Mouse (Mus musculus) limb, embryonic 15.5 days (tissue): ENCODE measurements around the gene Pof1b. TPM values are rescaled to one million over a fixed set of nuclear protein-coding genes. Genes with fewer than 3 reads are reported as not detected.

Experiments
- ATAC-seq: fragments of 200-750 bp; cut with Nextera tagmentation; 2 replicates; pipeline ENCODE4 v1.8.0; 2017; ENCODE audit warnings: low read depth, moderate TSS enrichment; ENCODE audit not compliant: insufficient number of reproducible peaks, low FRiP score, low TSS enrichment
- H3K27ac ChIP-seq: fragments of 300-500 bp; sonication (generic); 2 replicates; pipeline ENCODE4 v1.5.1; 2015; ENCODE audit warnings: moderate library complexity, mild to moderate bottlenecking, inconsistent platforms
- H3K27me3 ChIP-seq: fragments of 300-500 bp; sonication (generic); 2 replicates; pipeline ENCODE4 v1.6.1; 2015; ENCODE audit warnings: inconsistent platforms
- H3K36me3 ChIP-seq: fragments of 300-500 bp; sonication (generic); 2 replicates; pipeline ENCODE4 v1.6.1; 2015; ENCODE audit warnings: inconsistent platforms
- H3K4me1 ChIP-seq: fragments of 300-500 bp; sonication (generic); 2 replicates; pipeline ENCODE4 v1.6.1; 2015; ENCODE audit warnings: inconsistent platforms
- H3K4me2 ChIP-seq: fragments of 300-500 bp; sonication (generic); 2 replicates; pipeline ENCODE4 v1.6.1; 2015; ENCODE audit warnings: mild to moderate bottlenecking, inconsistent platforms
- H3K4me3 ChIP-seq: fragments of 300-500 bp; sonication (generic); 2 replicates; pipeline ENCODE4 v1.5.1; 2015; ENCODE audit warnings: mild to moderate bottlenecking, inconsistent platforms
- H3K9ac ChIP-seq: fragments of 300-500 bp; sonication (generic); 2 replicates; pipeline ENCODE4 v1.6.1; 2015; ENCODE audit warnings: inconsistent platforms
- H3K9me3 ChIP-seq: fragments of 300-500 bp; sonication (generic); 2 replicates; pipeline ENCODE4 v1.6.1; 2016; ENCODE audit warnings: inconsistent platforms
- WGBS: fragments of 180-500 bp; shearing (Covaris S2); methylation state at CpG from one replicate; pipeline ENCODE4 v1.1.7; 2015; 5-methylcytosine and 5-hydroxymethylcytosine counted together
- polyA plus RNA-seq: library from polyadenylated mRNA; unstranded; fragments of >200 nt; fragmentation: Nextera tagmentation; extraction: Ambion mirVana; gene quantifications from 2 replicates; pipeline ENCODE4 v1.2.1, GENCODE M21; 2015

Pof1b gene
- 21.1 and 24.2 TPM in 2 replicates for polyA plus RNA-seq

DNA sequence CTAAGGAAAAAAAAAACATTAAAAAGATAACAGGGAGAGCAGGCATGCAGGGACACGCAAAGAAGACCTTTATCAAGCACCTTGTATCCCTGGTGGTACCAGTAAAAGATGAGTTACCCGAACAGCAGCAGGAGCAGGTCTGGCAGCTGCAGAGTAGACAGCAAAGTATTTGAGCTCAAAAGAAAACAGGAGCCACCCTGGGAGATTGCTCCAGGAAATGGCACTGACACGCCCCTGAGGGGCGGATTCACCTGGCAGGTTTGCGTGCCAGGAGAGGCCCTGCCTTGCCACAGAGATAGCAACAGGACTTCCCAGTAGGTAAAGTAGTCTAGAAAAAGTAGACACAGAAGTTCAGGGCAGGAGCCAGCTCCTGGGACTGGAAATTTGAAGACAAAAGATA lies at the start of gene Pof1b:
TSS of gene Pof1b (minus strand) at position 144 of the 400 bp plus-strand sequence.
- Histone ChIP-seq H3K36me3 (no peaks in the 10 kb centered on the region), H3K27me3 (no peaks in the 10 kb centered on the region), H3K9ac (no peak within 1 kb of the TSS), H3K4me2 (no peak within 1 kb of the TSS), H3K27ac (no peak within 1 kb of the TSS), H3K9me3 (no peaks in the 10 kb centered on the region), H3K4me3 (peak within 1 kb of the TSS; percentile 12), H3K4me1 (no peaks in the 10 kb centered on the region)
- ATAC-seq: no peak
- 55% methylated on average over 5 of the region's 5 CpGs for WGBS

DNA sequence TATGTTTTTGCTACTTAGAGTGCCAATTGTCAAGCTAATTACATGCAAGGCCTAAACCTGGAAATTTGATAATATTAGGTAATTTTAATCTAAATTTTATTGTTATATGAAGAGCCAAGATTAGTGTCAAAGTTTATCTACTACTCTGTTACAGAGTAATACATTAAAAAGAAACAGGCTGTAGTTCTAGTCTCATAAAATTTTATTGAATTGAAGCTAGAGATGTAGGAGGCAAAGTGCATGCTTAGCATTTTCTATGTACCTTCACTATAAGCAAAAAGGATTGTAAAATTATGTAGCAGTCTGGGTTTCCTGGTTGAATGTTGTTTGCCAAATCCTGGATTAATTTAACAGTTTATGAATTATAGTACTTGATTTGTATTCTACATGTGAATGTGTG lies 18.1 kb upstream of the Pof1b start:
- H3K27me3 ChIP-seq: no peaks in the 10 kb centered on the region
- H3K4me1 ChIP-seq: no peaks in the 10 kb centered on the region

DNA sequence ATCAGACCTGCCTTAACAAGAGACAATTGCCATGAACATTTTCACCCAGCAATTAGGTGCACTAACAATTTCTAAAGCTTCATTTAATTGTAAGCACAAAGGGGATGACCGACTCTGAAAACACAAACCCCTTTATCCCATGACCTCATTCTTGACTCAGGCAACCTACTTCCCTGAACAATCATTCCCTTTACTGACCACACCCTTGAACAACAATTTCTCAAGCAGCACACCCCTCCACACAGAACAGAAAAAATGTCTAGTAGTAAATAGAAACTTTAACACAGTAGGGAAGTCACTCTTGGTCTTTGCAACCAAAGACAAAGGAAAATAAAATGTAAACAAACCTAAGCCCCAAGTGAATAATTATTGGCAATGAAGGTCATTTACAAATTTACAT lies 4.1 kb downstream of the Pof1b start:
- ATAC-seq: no peak
- H3K36me3 ChIP-seq: no peaks in the 10 kb centered on the region
- no peak overlapping the region for H3K4me2 ChIP-seq
- no peaks in the 10 kb centered on the region for H3K9me3 ChIP-seq
- no peak overlapping the region for H3K27ac ChIP-seq
- no peak overlapping the region for H3K4me3 ChIP-seq
- no peaks in the 10 kb centered on the region for H3K4me1 ChIP-seq
- 66% methylated on average over 1 of the region's 1 CpGs for WGBS
- no peaks in the 10 kb centered on the region for H3K27me3 ChIP-seq
- H3K9ac ChIP-seq: no peak overlapping the region

More for the DNA sequence above, 18.1 kb upstream of the Pof1b start:
- H3K36me3 ChIP-seq: no peaks in the 10 kb centered on the region
- no peaks in the 10 kb centered on the region for H3K9me3 ChIP-seq
- H3K4me3 ChIP-seq: no peak overlapping the region
- no peak overlapping the region for H3K27ac ChIP-seq
- no peak for ATAC-seq
- H3K9ac ChIP-seq: no peak overlapping the region
- no peak overlapping the region for H3K4me2 ChIP-seq

DNA sequence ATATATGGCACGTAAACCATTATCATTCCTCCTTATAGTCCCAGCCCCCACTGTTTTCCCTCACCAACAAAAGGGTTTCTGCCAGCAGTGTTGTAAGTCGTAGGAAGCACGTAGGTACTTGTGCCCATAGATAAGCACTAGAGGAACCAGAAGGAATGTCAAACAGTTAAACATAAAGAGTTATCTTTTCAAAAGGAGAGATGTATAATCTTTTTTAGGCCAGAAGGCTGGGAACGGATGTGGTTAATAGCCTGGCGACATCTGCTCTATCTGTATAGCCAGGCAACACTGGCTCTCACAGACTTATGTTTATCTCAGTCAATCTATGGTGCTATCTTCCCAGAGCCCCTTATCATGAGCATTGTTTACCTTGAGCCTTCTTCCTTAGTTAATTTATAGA lies 17.8 kb downstream of the Pof1b start:
- Histone ChIP-seq H3K9ac (no peak overlapping the region), H3K4me1 (no peaks in the 10 kb centered on the region), H3K4me3 (no peak overlapping the region), H3K4me2 (no peak overlapping the region), H3K36me3 (no peaks in the 10 kb centered on the region), H3K27ac (no peak overlapping the region), H3K9me3 (no peaks in the 10 kb centered on the region), H3K27me3 (no peaks in the 10 kb centered on the region)
- WGBS: 70% methylated on average over 5 of the region's 5 CpGs
- no peak for ATAC-seq

DNA sequence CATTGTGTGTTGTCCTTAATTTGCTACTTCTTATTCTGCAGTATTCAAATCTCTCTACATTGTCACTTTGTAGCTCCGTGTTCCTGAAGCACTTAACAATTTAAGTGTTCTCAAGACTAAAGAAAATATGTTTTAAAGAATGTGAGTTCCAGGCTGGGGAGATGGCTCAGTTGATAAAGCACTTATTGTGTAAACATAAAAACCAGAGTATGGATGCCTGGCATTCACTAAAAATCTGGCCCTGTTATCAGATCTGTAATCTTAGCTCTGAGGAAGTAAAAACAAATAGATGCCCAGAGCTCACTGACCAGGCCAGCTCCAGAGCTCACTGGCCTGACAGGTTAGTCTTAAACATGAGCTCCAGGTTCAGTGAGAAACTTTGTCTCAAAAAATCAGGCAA lies 22.9 kb downstream of the Pof1b start:
- Histone ChIP-seq H3K9me3 (no peaks in the 10 kb centered on the region), H3K4me3 (no peak overlapping the region), H3K4me1 (no peaks in the 10 kb centered on the region), H3K9ac (no peak overlapping the region), H3K27me3 (no peaks in the 10 kb centered on the region), H3K36me3 (no peaks in the 10 kb centered on the region), H3K27ac (no peak overlapping the region), H3K4me2 (no peak overlapping the region)
- WGBS: 56% methylated on average over 1 of the region's 1 CpGs
- no peak for ATAC-seq

DNA sequence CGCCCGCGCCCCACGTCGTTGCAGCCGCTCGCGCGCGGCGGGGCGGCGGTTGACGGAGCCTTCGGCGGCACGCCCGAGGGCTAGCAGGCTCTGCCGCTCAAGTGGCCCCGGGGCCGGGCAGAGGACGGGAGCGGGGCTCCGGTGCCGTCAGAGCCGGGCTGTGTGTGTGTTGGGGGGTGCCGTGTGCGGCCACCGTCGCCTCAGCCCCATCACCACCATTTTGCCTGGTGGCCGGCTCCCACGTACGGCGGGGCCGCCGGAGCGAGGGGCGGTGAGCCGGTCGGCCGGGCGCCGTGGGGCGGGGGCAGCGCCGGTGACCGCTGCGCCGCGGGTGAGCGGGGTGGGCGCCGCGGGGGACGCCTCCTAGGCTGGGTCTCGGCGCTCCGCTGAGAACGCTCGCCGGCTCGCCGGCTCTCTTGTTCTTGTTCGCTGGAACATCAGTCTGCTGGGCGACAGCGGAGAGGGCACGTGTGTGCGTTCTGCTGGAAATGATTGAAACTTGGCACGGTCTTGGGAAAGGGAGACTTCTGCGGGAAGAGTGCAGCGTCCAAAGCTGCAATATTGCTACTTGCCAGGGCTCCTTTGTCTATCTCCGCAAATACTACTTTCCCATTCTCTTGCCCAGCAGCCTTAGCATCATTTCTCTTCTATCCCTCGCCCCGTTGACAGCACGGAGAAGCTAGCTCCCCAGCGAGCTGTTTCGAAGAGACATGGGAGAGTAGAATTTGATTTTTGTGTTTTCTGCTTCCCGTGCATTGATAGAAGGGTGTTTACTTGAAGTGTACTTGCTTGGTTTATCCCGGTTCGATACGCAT lies 96.9 kb downstream of the Pof1b start:
- peak; percentile 71; the same call in 1 of the 2 replicates for ATAC-seq

DNA sequence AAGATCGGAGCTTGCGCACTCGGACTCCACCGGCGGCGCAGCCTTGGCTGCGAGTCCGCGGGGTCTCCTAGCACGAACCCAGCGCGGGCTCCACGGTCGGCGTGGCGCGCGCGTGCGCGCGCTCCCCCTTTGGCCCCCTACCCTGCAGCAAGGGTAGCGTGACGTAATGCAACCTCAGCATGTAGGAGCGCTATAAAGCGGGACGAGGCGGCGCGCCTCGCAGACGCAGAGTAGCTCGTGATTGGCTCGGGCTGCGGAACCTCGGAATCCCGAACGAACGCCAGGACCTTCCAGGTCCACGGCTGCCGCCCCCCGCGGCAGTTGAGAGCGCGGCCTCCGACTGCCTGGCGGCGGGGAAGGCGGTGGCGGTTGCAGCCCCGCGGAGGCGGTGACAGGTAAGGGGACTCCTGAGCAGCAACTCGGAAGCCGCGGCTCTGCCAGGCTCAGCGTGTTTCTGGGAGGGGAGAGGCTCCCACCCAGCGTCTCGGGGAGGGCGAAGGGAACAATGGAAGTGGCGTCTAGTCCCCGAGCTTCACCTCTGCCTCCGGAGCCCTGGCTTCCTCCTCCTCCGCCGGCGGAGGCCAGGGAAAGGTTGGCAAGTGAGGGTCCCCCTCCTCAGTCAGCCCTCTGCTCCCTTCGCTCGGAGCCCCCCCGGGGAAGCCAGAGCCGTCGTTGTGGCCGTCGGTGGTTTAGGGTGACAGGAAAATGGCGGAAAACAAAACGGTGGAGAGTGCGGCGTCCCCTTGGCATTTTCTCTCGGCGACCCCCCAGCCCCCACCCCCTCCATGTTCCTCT lies 97.7 kb downstream of the Pof1b start, which contains the start of gene Zfp711:
TSS of gene Zfp711 (plus strand) at position 16 of the 795 bp plus-strand sequence.
- 20% methylated on average over 65 of the region's 79 CpGs for WGBS
- no peaks in the 10 kb centered on the region for H3K27me3 ChIP-seq
- no peaks in the 10 kb centered on the region for H3K36me3 ChIP-seq
- peak within 1 kb of the TSS; percentile 63 for H3K4me3 ChIP-seq
- H3K4me2 ChIP-seq: peak within 1 kb of the TSS; percentile 46
- ATAC-seq: peak; percentile 96
- H3K9ac ChIP-seq: peak within 1 kb of the TSS; percentile 60
- H3K4me1 ChIP-seq: no peaks in the 10 kb centered on the region
- no peaks in the 10 kb centered on the region for H3K9me3 ChIP-seq
- H3K27ac ChIP-seq: peak within 1 kb of the TSS; percentile 75

More for the DNA sequence above, 96.9 kb downstream of the Pof1b start:
- Histone ChIP-seq H3K4me3 (peak overlapping the region; percentile 63), H3K4me1 (no peaks in the 10 kb centered on the region), H3K27me3 (no peaks in the 10 kb centered on the region), H3K9me3 (no peaks in the 10 kb centered on the region), H3K4me2 (peak overlapping the region; percentile 46), H3K36me3 (no peaks in the 10 kb centered on the region), H3K9ac (peak overlapping the region; percentile 60), H3K27ac (peak overlapping the region; percentile 75)
- WGBS: 24% methylated on average over 56 of the region's 81 CpGs

Other genes starting within 250 kb of the Pof1b start
- not detected in 2 replicates for gene 2010106E10Rik, start 203.4 kb downstream of the Pof1b start, polyA plus RNA-seq
- gene Zfp711, start 98.1 kb downstream of the Pof1b start, polyA plus RNA-seq: 11.0 and 11.2 TPM in 2 replicates